Comparison of ENCODE assay signal across 8 mouse cellular contexts in the genomic region with DNA sequence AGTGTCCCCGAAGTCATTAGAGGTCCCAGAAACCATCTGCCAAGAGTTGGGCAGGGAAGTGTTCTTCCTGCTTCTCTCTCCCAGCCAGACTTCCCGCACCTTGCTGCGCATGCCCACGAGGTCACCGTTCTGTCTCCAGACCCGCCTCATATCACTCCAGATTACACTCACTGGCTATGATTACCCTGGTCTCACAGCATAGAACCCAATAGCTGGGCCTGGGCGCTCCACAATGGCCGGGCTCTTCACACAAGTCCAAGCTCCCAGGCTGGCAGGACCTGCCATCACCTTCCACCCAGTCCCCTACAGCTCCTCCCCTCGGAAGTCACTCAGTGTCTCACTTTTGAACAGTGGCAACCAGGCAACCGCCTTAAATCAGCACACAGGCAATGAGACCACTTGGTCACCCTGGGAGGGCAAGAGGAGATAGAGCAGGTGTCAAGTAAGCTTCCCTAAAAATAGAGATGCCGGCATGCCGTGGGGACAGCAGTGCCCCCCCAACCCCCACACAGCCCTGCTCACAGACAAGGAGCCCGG. TPM values are rescaled to one million over a fixed set of nuclear protein-coding genes. Genes with fewer than 3 reads are reported as not detected.
DNase-seq lines count a peak whose midpoint lies in the region; ATAC-seq and TF ChIP-seq lines count a peak whose summit lies in the region.

No protein-coding gene starts in this region.

- intact Hi-C loops in heart, postnatal 25 days (cut with DNase I): no loop called here

- peaks cover 28% of the 10 kb centered on the region for H3K4me1 ChIP-seq in kidney, embryonic 14.5 days (ENCODE audit: control insufficient read depth, insufficient read depth, low read length)
- peaks cover 75% of the 10 kb centered on the region for H3K4me1 ChIP-seq in forebrain, embryonic 10.5 days
- peaks cover 64% of the 10 kb centered on the region for H3K4me1 ChIP-seq in lung, embryonic 15.5 days
- no peaks in the 10 kb centered on the region for H3K4me1 ChIP-seq in stomach, postnatal 0 days (replicated peaks; ENCODE audit: control insufficient read depth, insufficient read depth)

- 0 out of 2 replicates have a peak, but pooled peaks cover 2% of the 10 kb centered on the region for H3K9me3 ChIP-seq in kidney, embryonic 14.5 days (ENCODE audit: control insufficient read depth, low read length)
- H3K9me3 ChIP-seq in forebrain, embryonic 10.5 days: peaks cover 5% of the 10 kb centered on the region; the same call in 1 of the 2 replicates
- no peaks in the 10 kb centered on the region for H3K9me3 ChIP-seq in lung, embryonic 15.5 days
- H3K9me3 ChIP-seq in stomach, postnatal 0 days (ENCODE audit: control insufficient read depth, low read length): no peaks in the 10 kb centered on the region

- 0 out of 2 replicates have a peak, but pooled peaks have one; percentile 8 for TF ChIP-seq CTCF in stomach, postnatal 0 days (IDR thresholded peaks at IDR 0.05; ENCODE audit: low read depth)

- H3K36me3 ChIP-seq in kidney, embryonic 14.5 days (ENCODE audit: control insufficient read depth, insufficient read depth, low read length): no peaks in the 10 kb centered on the region
- H3K36me3 ChIP-seq in forebrain, embryonic 10.5 days (replicated peaks): no peaks in the 10 kb centered on the region
- no peaks in the 10 kb centered on the region for H3K36me3 ChIP-seq in lung, embryonic 15.5 days
- no peaks in the 10 kb centered on the region for H3K36me3 ChIP-seq in stomach, postnatal 0 days (ENCODE audit: control insufficient read depth, insufficient read depth, low read length)

- TF ChIP-seq EP300 in stomach, postnatal 0 days (optimal IDR thresholded peaks at IDR 0.05): no peak

- 68% methylated on average over 13 of the region's 13 CpGs for WGBS in kidney, embryonic 14.5 days
- WGBS in forebrain, embryonic 10.5 days: 76% methylated on average over 13 of the region's 13 CpGs
- WGBS in lung, embryonic 15.5 days: 33% methylated on average over 13 of the region's 13 CpGs
- WGBS in stomach, postnatal 0 days: 49% methylated on average over 13 of the region's 13 CpGs

- H3K4me2 ChIP-seq in kidney, embryonic 14.5 days (replicated peaks; ENCODE audit: low read depth, low read length): peak overlapping the region; percentile 87
- H3K4me2 ChIP-seq in lung, embryonic 15.5 days: peak overlapping the region; percentile 79
- peak overlapping the region; percentile 92 for H3K4me2 ChIP-seq in stomach, postnatal 0 days (replicated peaks; ENCODE audit: low read depth)

- H3K9ac ChIP-seq in kidney, embryonic 14.5 days (ENCODE audit: low read depth, low read length): peak overlapping the region; percentile 2; the same call in 1 of the 2 replicates
- peak overlapping the region; percentile 51 for H3K9ac ChIP-seq in lung, embryonic 15.5 days
- H3K9ac ChIP-seq in stomach, postnatal 0 days (ENCODE audit: low read length): peak overlapping the region; percentile 67

- no peak for ATAC-seq in kidney, embryonic 14.5 days (ENCODE audit: low FRiP score, low TSS enrichment)
- no peak for ATAC-seq in lung, embryonic 15.5 days (ENCODE audit: borderline replicate concordance, extremely low read depth, low FRiP score, low TSS enrichment)
- ATAC-seq in stomach, postnatal 0 days (ENCODE audit: low FRiP score, low TSS enrichment): peak; percentile 55

- H3K27ac ChIP-seq in kidney, embryonic 14.5 days (ENCODE audit: low read depth, low read length): peak overlapping the region; percentile 12; the same call in 1 of the 2 replicates
- peak overlapping the region; percentile 95 for H3K27ac ChIP-seq in forebrain, embryonic 10.5 days
- H3K27ac ChIP-seq in lung, embryonic 15.5 days: peak overlapping the region; percentile 92
- peak overlapping the region; percentile 90 for H3K27ac ChIP-seq in stomach, postnatal 0 days (replicated peaks)

- no peak for DNase-seq in kidney, adult 8-10 months
- no peak for DNase-seq in forebrain, embryonic 10.5 days (ENCODE audit: extremely low spot score, low spot score)
- peak; percentile 50 for DNase-seq in heart, postnatal 25 days (ENCODE audit: low spot score)
- peak; percentile 73 for DNase-seq in stomach, postnatal 0 days (ENCODE audit: low spot score)
- no peak for DNase-seq in adrenal gland, postnatal 25 days
- no peak for DNase-seq in right cerebral cortex, postnatal 14 days

- peak overlapping the region; percentile 39; the same call in 1 of the 2 replicates for H3K4me3 ChIP-seq in kidney, embryonic 14.5 days (ENCODE audit: low read length)
- H3K4me3 ChIP-seq in forebrain, embryonic 10.5 days: peak overlapping the region; percentile 59; the same call in 1 of the 2 replicates
- H3K4me3 ChIP-seq in lung, embryonic 15.5 days: peak overlapping the region; percentile 46
- H3K4me3 ChIP-seq in stomach, postnatal 0 days (ENCODE audit: low read depth, low read length): peak overlapping the region; percentile 48

- H3K27me3 ChIP-seq in kidney, embryonic 14.5 days (ENCODE audit: control insufficient read depth, insufficient read depth, low read length): no peaks in the 10 kb centered on the region
- H3K27me3 ChIP-seq in forebrain, embryonic 10.5 days (ENCODE audit: poor library complexity, severe bottlenecking): peaks cover 48% of the 10 kb centered on the region
- peaks cover 11% of the 10 kb centered on the region; the same call in 1 of the 2 replicates for H3K27me3 ChIP-seq in lung, embryonic 15.5 days
- H3K27me3 ChIP-seq in stomach, postnatal 0 days (ENCODE audit: control insufficient read depth, insufficient read depth, low read length): no peaks in the 10 kb centered on the region

RNA-seq across cellular contexts. Expression of gene Crybb3, which starts 55.6 kb away (rescaled TPM):
- 0.47 and 1.8 TPM in 2 replicates for polyA plus RNA-seq in kidney, embryonic 14.5 days (2014; fragmentation: Nextera tagmentation; extraction: Ambion mirVana)
- 1.0 TPM in 2 replicates for polyA plus RNA-seq in forebrain, embryonic 10.5 days (2016; fragmentation: Nextera tagmentation; extraction: Ambion mirVana)
- 1 to 10 TPM; 1.3 to 2.0 TPM for total RNA-seq in heart, postnatal 25 days (2021)
- 0.42 and 0.57 TPM in 2 replicates for polyA plus RNA-seq in lung, embryonic 15.5 days (2015; fragmentation: Nextera tagmentation; extraction: Ambion mirVana)
- polyA plus RNA-seq in stomach, postnatal 0 days (2015; fragmentation: Nextera tagmentation; extraction: Ambion mirVana): 0.52 and 0.64 TPM in 2 replicates
- total RNA-seq in adrenal gland, postnatal 25 days (2021): 0.70 TPM in 1 of 2 replicates, not detected in the other

Comparison
In these comparisons a context has a peak if more than half of its experiments do, and no peak if none do; other contexts are left out.
1. H3K27ac ChIP-seq: peak in every context shown above with its lines; median percentile 95 in forebrain, embryonic 10.5 days; 92 in lung, embryonic 15.5 days; 90 in stomach, postnatal 0 days; 12 in kidney, embryonic 14.5 days.
2. H3K9ac ChIP-seq: peak in every context shown above with its lines; median percentile 67 in stomach, postnatal 0 days; 51 in lung, embryonic 15.5 days; 2 in kidney, embryonic 14.5 days.
3. DNase-seq: peak in heart, postnatal 25 days (single experiment) and stomach, postnatal 0 days (single experiment); none in kidney, adult 8-10 months (0 of 2), forebrain, embryonic 10.5 days (single experiment), adrenal gland, postnatal 25 days (single experiment) and right cerebral cortex, postnatal 14 days (single experiment).
4. Peak in every context shown above with its lines, with median percentiles within 50 percentile points of each other: H3K4me2 ChIP-seq and H3K4me3 ChIP-seq.